Mouse (Mus musculus): ENCODE data around the gene Olfr117. TPM values are rescaled to one million over a fixed set of nuclear protein-coding genes. Genes with fewer than 3 reads are reported as not detected.
"Not testable (repeated sequence)": the region's sequence is repeated elsewhere in the genome, so short reads cannot be mapped to it uniquely, and the experiment has no call there.

Olfr117 gene
- not detected in 2 replicates for total RNA-seq (2014; rRNA removed)
- not detected in 2 replicates for polyA plus RNA-seq (2015; fragmentation: Nextera tagmentation; extraction: Ambion mirVana)

DNA sequence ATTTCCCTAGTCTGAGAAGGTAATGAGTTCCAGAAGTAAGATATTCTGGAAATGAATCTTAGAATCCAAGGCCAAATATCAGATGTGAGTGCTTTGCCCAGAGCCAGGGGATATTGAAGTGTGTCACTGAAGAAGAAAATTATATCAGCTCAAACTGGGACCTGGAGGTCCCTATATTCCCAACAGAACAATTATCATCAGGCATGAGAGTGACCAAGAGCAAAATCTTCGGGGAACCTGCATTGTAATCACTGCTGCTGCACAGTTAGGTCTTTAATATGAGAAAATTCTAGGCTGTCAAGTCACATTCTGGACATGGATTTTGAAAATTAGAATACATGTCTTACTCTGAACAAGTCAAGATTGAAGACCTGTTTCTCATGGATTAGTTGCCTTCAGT is at the start of gene Olfr117:
Gene Olfr117, minus strand, starts transcription at position 101 of the 400 bp plus-strand sequence.
- Histone ChIP-seq H3K9me3 (ENCODE audit: low read length) (no peaks in the 10 kb centered on the region), H3K4me2 (ENCODE audit: low read depth) (no peak within 1 kb of the TSS), H3K4me1 (ENCODE audit: insufficient read depth) (no peaks in the 10 kb centered on the region), H3K4me3 (ENCODE audit: low read depth, low read length) (no peak within 1 kb of the TSS), H3K9ac (no peak within 1 kb of the TSS), H3K27ac (ENCODE audit: low read depth, low read length) (no peak within 1 kb of the TSS), H3K36me3 (ENCODE audit: insufficient read depth) (no peaks in the 10 kb centered on the region), H3K27me3 (ENCODE audit: insufficient read depth, low read length) (no peaks in the 10 kb centered on the region)
- ATAC-seq (no peak), DNase-seq (no peak)
- TF ChIP-seq CTCF (IDR thresholded peaks at IDR 0.05; ENCODE audit: low read depth), result no peak
- 66% methylated on average over 1 of the region's 1 CpGs for WGBS

DNA sequence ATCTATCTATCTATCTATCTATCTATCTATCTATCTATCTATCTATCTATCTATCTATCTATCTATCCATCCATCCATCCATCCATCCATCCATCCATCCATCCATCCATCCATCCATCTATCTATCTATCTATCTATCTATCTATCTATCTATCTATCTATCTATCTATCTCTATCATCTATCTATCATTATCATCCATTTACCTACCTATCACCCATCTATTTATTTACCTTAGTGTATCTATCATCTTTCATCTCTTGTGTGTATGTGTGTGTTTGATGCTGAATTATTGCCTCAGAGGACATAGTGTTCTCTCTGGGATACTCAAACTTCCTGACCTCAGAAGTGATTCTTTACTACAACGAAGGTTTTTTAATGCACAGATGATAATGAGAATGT is 32.7 kb upstream of the Olfr117 start, which contains the start of gene Olfr119:
Gene Olfr119, plus strand, starts transcription at position 301 of the 400 bp plus-strand sequence.
- not testable (repeated sequence) for H3K36me3 ChIP-seq (ENCODE audit: insufficient read depth); DNase-seq; H3K4me3 ChIP-seq (ENCODE audit: low read depth, low read length); H3K27me3 ChIP-seq (ENCODE audit: insufficient read depth, low read length); H3K9me3 ChIP-seq (ENCODE audit: low read length); ATAC-seq; H3K27ac ChIP-seq (ENCODE audit: low read depth, low read length); H3K9ac ChIP-seq; H3K4me2 ChIP-seq (ENCODE audit: low read depth); H3K4me1 ChIP-seq (ENCODE audit: insufficient read depth)
- WGBS, result 65% methylated on average over 1 of the region's 1 CpGs

DNA sequence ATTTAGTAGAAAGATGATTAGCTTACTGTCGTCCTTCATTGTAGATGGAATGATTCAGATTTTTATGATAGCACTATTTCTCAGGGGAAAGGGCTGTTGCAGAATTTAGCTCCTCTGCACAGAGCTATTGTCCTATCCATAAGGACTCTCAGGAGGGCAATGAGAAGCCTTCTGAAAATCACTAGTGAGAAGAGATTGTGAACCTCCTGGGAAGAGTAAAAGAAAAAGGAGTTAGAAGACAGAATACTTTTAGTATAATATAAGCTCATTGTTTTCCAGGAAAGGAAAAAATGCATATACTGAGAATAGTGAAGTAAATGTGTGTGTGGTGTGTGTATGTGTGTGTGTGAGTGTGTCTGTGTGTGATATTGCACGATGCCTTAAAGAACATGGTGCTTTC is 3.1 kb upstream of the Olfr117 start, which contains the start of gene Olfr118:
Gene Olfr118, plus strand, starts transcription at position 301 of the 400 bp plus-strand sequence.
- no peak for TF ChIP-seq CTCF (IDR thresholded peaks at IDR 0.05; ENCODE audit: low read depth)
- WGBS, result 66% methylated on average over 2 of the region's 2 CpGs
- Histone ChIP-seq H3K27ac (ENCODE audit: low read depth, low read length) (no peak within 1 kb of the TSS), H3K4me1 (ENCODE audit: insufficient read depth) (no peaks in the 10 kb centered on the region), H3K9ac (no peak within 1 kb of the TSS), H3K4me2 (ENCODE audit: low read depth) (no peak within 1 kb of the TSS), H3K9me3 (ENCODE audit: low read length) (no peaks in the 10 kb centered on the region), H3K4me3 (ENCODE audit: low read depth, low read length) (no peak within 1 kb of the TSS), H3K27me3 (ENCODE audit: insufficient read depth, low read length) (no peaks in the 10 kb centered on the region), H3K36me3 (ENCODE audit: insufficient read depth) (no peaks in the 10 kb centered on the region)
- no peak for ATAC-seq
- DNase-seq, result no peak

DNA sequence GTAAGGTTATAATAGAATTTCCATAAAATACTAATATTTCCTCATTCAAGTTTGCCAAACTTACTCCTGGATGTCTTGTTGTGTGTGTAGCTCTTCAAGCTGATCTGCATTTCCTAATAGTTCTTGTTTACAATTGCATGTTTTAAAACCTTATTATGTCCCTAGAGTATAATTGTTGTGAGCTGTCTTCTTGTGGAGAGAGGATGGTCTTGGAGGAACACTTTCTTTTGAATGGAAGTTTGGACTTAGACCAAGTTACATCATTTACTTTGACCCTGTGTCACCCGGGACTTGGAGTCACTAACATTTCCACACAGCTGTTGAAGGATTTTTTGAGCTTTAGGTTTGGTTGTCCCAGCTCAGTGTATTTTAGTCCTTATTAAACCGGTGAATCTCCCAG is 36.6 kb downstream of the Olfr117 start, which contains the start of the genes Olfr115 and Olfr116:
Gene Olfr115, minus strand, starts transcription at position 101 of the 400 bp plus-strand sequence.
Gene Olfr116, minus strand, starts transcription at position 191 of the 400 bp plus-strand sequence.
- Histone ChIP-seq H3K36me3 (ENCODE audit: insufficient read depth) (no peaks in the 10 kb centered on the region), H3K9me3 (ENCODE audit: low read length) (no peaks in the 10 kb centered on the region), H3K27me3 (ENCODE audit: insufficient read depth, low read length) (no peaks in the 10 kb centered on the region), H3K27ac (ENCODE audit: low read depth, low read length) (no peak within 1 kb of the TSS), H3K4me1 (ENCODE audit: insufficient read depth) (no peaks in the 10 kb centered on the region), H3K9ac (no peak within 1 kb of the TSS), H3K4me2 (ENCODE audit: low read depth) (no peak within 1 kb of the TSS), H3K4me3 (ENCODE audit: low read depth, low read length) (no peak within 1 kb of the TSS)
- TF ChIP-seq CTCF (IDR thresholded peaks at IDR 0.05; ENCODE audit: low read depth), result no peak
- DNase-seq (no peak), ATAC-seq (no peak)
- WGBS, result 88% methylated on average over 2 of the region's 2 CpGs

Other genes with a start within 250 kb of the Olfr117 start
- gene Olfr108, start 218.3 kb downstream of the Olfr117 start, total RNA-seq (2014; rRNA removed), result not detected in 2 replicates
- gene Olfr108, start 218.3 kb downstream of the Olfr117 start, polyA plus RNA-seq (2015; fragmentation: Nextera tagmentation; extraction: Ambion mirVana), result not detected in 2 replicates
- not detected in 2 replicates for gene Olfr109, start 204.9 kb downstream of the Olfr117 start, total RNA-seq (2014; rRNA removed)
- not detected in 2 replicates for gene Olfr109, start 204.9 kb downstream of the Olfr117 start, polyA plus RNA-seq (2015; fragmentation: Nextera tagmentation; extraction: Ambion mirVana)
- not detected in 2 replicates for gene H2-M2, start 180.2 kb downstream of the Olfr117 start, total RNA-seq (2014; rRNA removed)
- gene H2-M2, start 180.2 kb downstream of the Olfr117 start, polyA plus RNA-seq (2015; fragmentation: Nextera tagmentation; extraction: Ambion mirVana), result not detected in 2 replicates
- not detected in 2 replicates for gene Olfr110, start 171.3 kb downstream of the Olfr117 start, total RNA-seq (2014; rRNA removed)
- gene Olfr110, start 171.3 kb downstream of the Olfr117 start, polyA plus RNA-seq (2015; fragmentation: Nextera tagmentation; extraction: Ambion mirVana), result not detected in 2 replicates
- 0.15 and 0.95 TPM in 2 replicates for gene Olfr111, start 155.8 kb downstream of the Olfr117 start, total RNA-seq (2014; rRNA removed)
- gene Olfr111, start 155.8 kb downstream of the Olfr117 start, polyA plus RNA-seq (2015; fragmentation: Nextera tagmentation; extraction: Ambion mirVana), result not detected in 2 replicates
- not detected in 2 replicates for gene Olfr112, start 94.3 kb downstream of the Olfr117 start, total RNA-seq (2014; rRNA removed)
- gene Olfr112, start 94.3 kb downstream of the Olfr117 start, polyA plus RNA-seq (2015; fragmentation: Nextera tagmentation; extraction: Ambion mirVana), result not detected in 2 replicates
- gene Olfr113, start 86.1 kb downstream of the Olfr117 start, total RNA-seq (2014; rRNA removed), result not detected in 2 replicates
- gene Olfr113, start 86.1 kb downstream of the Olfr117 start, polyA plus RNA-seq (2015; fragmentation: Nextera tagmentation; extraction: Ambion mirVana), result not detected in 2 replicates
- gene Olfr114, start 71.0 kb downstream of the Olfr117 start, total RNA-seq (2014; rRNA removed), result not detected in 2 replicates
- not detected in 2 replicates for gene Olfr114, start 71.0 kb downstream of the Olfr117 start, polyA plus RNA-seq (2015; fragmentation: Nextera tagmentation; extraction: Ambion mirVana)
- gene Olfr115, start 36.7 kb downstream of the Olfr117 start, total RNA-seq (2014; rRNA removed), result not detected in 2 replicates
- not detected in 2 replicates for gene Olfr115, start 36.7 kb downstream of the Olfr117 start, polyA plus RNA-seq (2015; fragmentation: Nextera tagmentation; extraction: Ambion mirVana)
- gene Olfr116, start 36.6 kb downstream of the Olfr117 start, total RNA-seq (2014; rRNA removed), result not detected in 2 replicates
- not detected in 2 replicates for gene Olfr116, start 36.6 kb downstream of the Olfr117 start, polyA plus RNA-seq (2015; fragmentation: Nextera tagmentation; extraction: Ambion mirVana)
- not detected in 2 replicates for gene Olfr118, start 3.2 kb upstream of the Olfr117 start, total RNA-seq (2014; rRNA removed)
- not detected in 2 replicates for gene Olfr118, start 3.2 kb upstream of the Olfr117 start, polyA plus RNA-seq (2015; fragmentation: Nextera tagmentation; extraction: Ambion mirVana)
- gene Olfr119, start 32.8 kb upstream of the Olfr117 start, total RNA-seq (2014; rRNA removed), result not detected in 2 replicates
- gene Olfr119, start 32.8 kb upstream of the Olfr117 start, polyA plus RNA-seq (2015; fragmentation: Nextera tagmentation; extraction: Ambion mirVana), result not detected in 2 replicates
- gene Olfr120, start 58.0 kb upstream of the Olfr117 start, total RNA-seq (2014; rRNA removed), result not detected in 2 replicates
- not detected in 2 replicates for gene Olfr120, start 58.0 kb upstream of the Olfr117 start, polyA plus RNA-seq (2015; fragmentation: Nextera tagmentation; extraction: Ambion mirVana)
- not detected in 2 replicates for gene Olfr121, start 85.1 kb upstream of the Olfr117 start, total RNA-seq (2014; rRNA removed)
- not detected in 2 replicates for gene Olfr121, start 85.1 kb upstream of the Olfr117 start, polyA plus RNA-seq (2015; fragmentation: Nextera tagmentation; extraction: Ambion mirVana)
- gene Olfr122, start 104.8 kb upstream of the Olfr117 start, total RNA-seq (2014; rRNA removed), result not detected in 2 replicates
- gene Olfr122, start 104.8 kb upstream of the Olfr117 start, polyA plus RNA-seq (2015; fragmentation: Nextera tagmentation; extraction: Ambion mirVana), result not detected in 2 replicates
- not detected in 2 replicates for gene Olfr123, start 129.7 kb upstream of the Olfr117 start, total RNA-seq (2014; rRNA removed)
- not detected in 2 replicates for gene Olfr123, start 129.7 kb upstream of the Olfr117 start, polyA plus RNA-seq (2015; fragmentation: Nextera tagmentation; extraction: Ambion mirVana)
- gene Olfr124, start 136.1 kb upstream of the Olfr117 start, total RNA-seq (2014; rRNA removed), result not detected in 2 replicates
- not detected in 2 replicates for gene Olfr124, start 136.1 kb upstream of the Olfr117 start, polyA plus RNA-seq (2015; fragmentation: Nextera tagmentation; extraction: Ambion mirVana)
- not detected in 2 replicates for gene Olfr125, start 169.2 kb upstream of the Olfr117 start, total RNA-seq (2014; rRNA removed)
- not detected in 2 replicates for gene Olfr125, start 169.2 kb upstream of the Olfr117 start, polyA plus RNA-seq (2015; fragmentation: Nextera tagmentation; extraction: Ambion mirVana)
- gene Olfr126, start 183.7 kb upstream of the Olfr117 start, total RNA-seq (2014; rRNA removed), result not detected in 2 replicates
- not detected in 2 replicates for gene Olfr126, start 183.7 kb upstream of the Olfr117 start, polyA plus RNA-seq (2015; fragmentation: Nextera tagmentation; extraction: Ambion mirVana)
- gene Olfr127, start 236.7 kb upstream of the Olfr117 start, total RNA-seq (2014; rRNA removed), result not detected in 2 replicates
- not detected in 2 replicates for gene Olfr127, start 236.7 kb upstream of the Olfr117 start, polyA plus RNA-seq (2015; fragmentation: Nextera tagmentation; extraction: Ambion mirVana)

Data from forebrain, postnatal 0 days (tissue).